Mouse (Mus musculus) MEL (cell line): Measurements from ENCODE around the gene Gorasp2. TPM values are rescaled to one million over a fixed set of nuclear protein-coding genes. Genes with fewer than 3 reads are reported as not detected.

Experiments
- DNase-seq: peaks from one replicate; pipeline ENCODE4 v3.0.0; 2011; ENCODE audit warnings: low read depth, low spot score
- H3K27ac ChIP-seq: 2 replicates; pipeline ENCODE4 v1.5.1; 2012; ENCODE audit warnings: low read depth, mild to moderate bottlenecking, control low read depth, low read length, moderate library complexity; ENCODE audit not compliant: control insufficient read depth
- H3K27me3 ChIP-seq, 2 experiments: fragments of 150-350 bp in 1 of 2; sonication (generic) in 1 of 2; 2 replicates each; pipeline ENCODE4 v1.6.1; 2012; ENCODE audit warnings: low read length in 2 of 2, mild to moderate bottlenecking in 2 of 2, improper control_type of control experiment in 1 of 2, moderate library complexity in 1 of 2; ENCODE audit not compliant: insufficient read depth in 2 of 2, control insufficient read depth in 1 of 2
- H3K36me3 ChIP-seq, 2 experiments: 2 replicates each; pipeline ENCODE4 v1.6.1; 2012 to 2014; ENCODE audit warnings: low read length in 2 of 2, improper control_type of control experiment in 1 of 2, inconsistent platforms in 1 of 2, mild to moderate bottlenecking in 1 of 2; ENCODE audit not compliant: insufficient read depth in 2 of 2, control insufficient read depth in 1 of 2
- H3K4me1 ChIP-seq, 2 experiments: fragments of 150-350 bp in 1 of 2; sonication (generic) in 1 of 2; 2 replicates each; pipeline ENCODE4 v1.6.1; 2012; ENCODE audit warnings: low read length in 2 of 2, improper control_type of control experiment in 1 of 2, mild to moderate bottlenecking in 1 of 2; ENCODE audit not compliant: insufficient read depth in 2 of 2, control insufficient read depth in 1 of 2
- H3K4me3 ChIP-seq, 2 experiments: fragments of 150-350 bp in 1 of 2; sonication (generic) in 1 of 2; 2 replicates each; pipeline ENCODE4 v1.5.1; 2012; ENCODE audit warnings: low read depth in 2 of 2, low read length in 2 of 2, mild to moderate bottlenecking in 2 of 2, moderate library complexity in 2 of 2, control low read depth in 1 of 2, improper control_type of control experiment in 1 of 2; ENCODE audit not compliant: control insufficient read depth in 1 of 2, insufficient read depth in 1 of 2
- H3K79me2 ChIP-seq: 2 replicates; pipeline ENCODE4 v1.6.1; 2012; ENCODE audit warnings: mild to moderate bottlenecking, low read length, moderate library complexity; ENCODE audit not compliant: control insufficient read depth, poor library complexity, insufficient read depth
- H3K9ac ChIP-seq: 2 replicates; pipeline ENCODE4 v1.6.1; 2012; ENCODE audit warnings: low read depth, mild to moderate bottlenecking, control low read depth, low read length, moderate library complexity; ENCODE audit not compliant: control insufficient read depth, poor library complexity, severe bottlenecking
- H3K9me3 ChIP-seq: fragments of 150-350 bp; sonication (generic); replicated peaks from 2 replicates; pipeline ENCODE4 v1.6.1; 2012; ENCODE audit warnings: mild to moderate bottlenecking, low read length, improper control_type of control experiment, moderate library complexity; ENCODE audit not compliant: insufficient read depth
- BHLHE40 ChIP-seq: IDR thresholded peaks from 2 replicates; pipeline ENCODE4 v1.6.1; 2012; ENCODE audit warnings: low read depth, mild to moderate bottlenecking, inconsistent platforms, low read length, improper control_type of control experiment, borderline replicate concordance
- CHD2 ChIP-seq: IDR thresholded peaks from 2 replicates; pipeline ENCODE4 v1.6.1; 2011; ENCODE audit warnings: low read length, improper control_type of control experiment
- CTCF ChIP-seq, 3 experiments: IDR thresholded peaks in 2 of 3; conservative IDR thresholded peaks in 1 of 3; 2 replicates each; pipeline ENCODE4 v1.5.1; 2011 to 2012; ENCODE audit warnings: low read length in 3 of 3, low read depth in 2 of 3, mild to moderate bottlenecking in 2 of 3, improper control_type of control experiment in 1 of 3, inconsistent platforms in 1 of 3, mixed read lengths in 1 of 3, moderate library complexity in 1 of 3; ENCODE audit not compliant: control insufficient read depth in 1 of 3, insufficient read depth in 1 of 3, poor library complexity in 1 of 3, severe bottlenecking in 1 of 3
- HCFC1 ChIP-seq: IDR thresholded peaks from 2 replicates; pipeline ENCODE4 v1.6.1; 2012; ENCODE audit warnings: low read depth, mild to moderate bottlenecking, inconsistent platforms, low read length, improper control_type of control experiment, moderate library complexity
- JUND ChIP-seq: IDR thresholded peaks from 2 replicates; pipeline ENCODE4 v1.6.1; 2011; ENCODE audit warnings: low read depth, mild to moderate bottlenecking, improper control_type of control experiment, low read length
- KAT2A ChIP-seq: conservative IDR thresholded peaks from 2 replicates; pipeline ENCODE4 v1.6.1; 2012; ENCODE audit warnings: low read depth, low read length, improper control_type of control experiment, inconsistent platforms
- MXI1 ChIP-seq: IDR thresholded peaks from 2 replicates; pipeline ENCODE4 v1.6.1; 2011; ENCODE audit warnings: mild to moderate bottlenecking, low read depth, low read length, improper control_type of control experiment
- POLR2A ChIP-seq, 2 experiments: IDR thresholded peaks; 2 replicates each; pipeline ENCODE4 v1.6.1; 2011 to 2012; ENCODE audit warnings: low read length in 2 of 2, mild to moderate bottlenecking in 2 of 2, control low read depth in 1 of 2, improper control_type of control experiment in 1 of 2, low read depth in 1 of 2, moderate library complexity in 1 of 2; ENCODE audit not compliant: control insufficient read depth in 1 of 2, insufficient read depth in 1 of 2, poor library complexity in 1 of 2
- UBTF ChIP-seq: IDR thresholded peaks from 2 replicates; pipeline ENCODE4 v1.6.1; 2012; ENCODE audit warnings: low read depth, mild to moderate bottlenecking, inconsistent platforms, low read length, improper control_type of control experiment, moderate library complexity, borderline replicate concordance; ENCODE audit not compliant: insufficient read depth
- ZKSCAN1 ChIP-seq: IDR thresholded peaks from 2 replicates; pipeline ENCODE4 v1.6.1; 2012; ENCODE audit warnings: low read depth, mild to moderate bottlenecking, inconsistent platforms, low read length, improper control_type of control experiment, moderate library complexity
- ZMIZ1 ChIP-seq: IDR thresholded peaks from 2 replicates; pipeline ENCODE4 v1.6.1; 2012; ENCODE audit warnings: low read depth, mild to moderate bottlenecking, inconsistent platforms, low read length, improper control_type of control experiment, moderate library complexity
- polyA plus RNA-seq, 2 experiments: library from polyadenylated mRNA; stranded (reverse) in 1 of 2; unstranded in 1 of 2; fragments of >175 nt in 1 of 2; fragments of >200 nt in 1 of 2; gene quantifications; 2 replicates each; pipeline versions ENCODE4 v1.2.1 to v1.2.4; 2012; ENCODE audit warnings: low replicate concordance in 2 of 2, low read depth in 1 of 2; ENCODE audit not compliant: insufficient read length in 2 of 2, insufficient read depth in 1 of 2, missing spikeins in 1 of 2
- total RNA-seq: library from RNA; depleted of rRNA; stranded (reverse); fragments of 300-350 nt; gene quantifications from 2 replicates; pipeline ENCODE4 v1.2.3, GENCODE M21; 2012

Gorasp2 gene
- total and polyA plus RNA-seq, 3 experiments, result 81.8 to 132 (median 124) TPM

- DNase-seq, result no peak
- H3K9ac ChIP-seq, result no peak overlapping the region
- H3K27me3 ChIP-seq, result no peaks in the 10 kb centered on the region; a peak in 1 of 4 replicates
- H3K4me1 ChIP-seq, result no peaks in the 10 kb centered on the region
- H3K4me3 ChIP-seq, result no peak overlapping the region
- H3K27ac ChIP-seq, result no peak overlapping the region
- no peaks in the 10 kb centered on the region for H3K36me3 ChIP-seq
- TF ChIP-seq ZKSCAN1, result no peak
- no peak for TF ChIP-seq UBTF
- TF ChIP-seq MXI1, result no peak
- no peak for TF ChIP-seq HCFC1
- H3K9me3 ChIP-seq, result no peaks in the 10 kb centered on the region
- no peaks in the 10 kb centered on the region for H3K79me2 ChIP-seq
Measured at GRCm38 (mm10) chr2:70631321-70631720, 30.1 kb upstream of the Gorasp2 start.

DNA sequence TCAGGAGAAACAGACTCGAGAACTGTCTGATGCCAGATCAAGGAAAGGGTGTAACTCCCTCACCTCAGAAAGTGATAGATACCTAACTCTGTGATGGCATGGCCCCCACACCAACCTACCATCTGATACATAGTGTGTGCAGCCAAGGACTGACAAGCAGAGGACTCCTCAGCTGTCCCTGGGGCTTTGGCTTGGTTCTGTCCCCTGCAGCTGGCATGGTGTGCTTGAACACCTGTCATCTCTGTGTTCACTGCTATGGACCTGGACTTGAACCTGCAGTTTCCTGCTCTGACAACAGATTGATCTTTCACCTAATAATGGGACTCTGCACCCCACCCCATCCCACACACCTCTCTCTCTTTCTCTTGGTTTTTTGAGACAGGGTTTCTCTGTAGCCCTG, 29.0 kb upstream of the Gorasp2 start:
- DNase-seq, result no peak
- H3K27ac ChIP-seq, result no peak overlapping the region
- H3K27me3 ChIP-seq, result no peaks in the 10 kb centered on the region; a peak in 1 of 4 replicates
- H3K9me3 ChIP-seq, result no peaks in the 10 kb centered on the region
- H3K9ac ChIP-seq, result no peak overlapping the region
- TF ChIP-seq POLR2A (IDR thresholded peaks at IDR 0.05; ENCODE audit: control insufficient read depth in 1 of 2, insufficient read depth in 1 of 2, low read depth in 1 of 2, low read length in 2 of 2, poor library complexity in 1 of 2), result no peak
- H3K4me3 ChIP-seq, result no peak overlapping the region
- H3K4me1 ChIP-seq, result no peaks in the 10 kb centered on the region
- no peaks in the 10 kb centered on the region for H3K79me2 ChIP-seq
- H3K36me3 ChIP-seq, result no peaks in the 10 kb centered on the region

GRCm38 (mm10) chr2:70634028-70634690, 27.2 kb upstream of the Gorasp2 start:
- Histone ChIP-seq H3K4me3 (no peak overlapping the region), H3K9ac (no peak overlapping the region), H3K36me3 (no peaks in the 10 kb centered on the region), H3K9me3 (no peaks in the 10 kb centered on the region), H3K27me3 (no peaks in the 10 kb centered on the region; a peak in 1 of 4 replicates), H3K79me2 (no peaks in the 10 kb centered on the region), H3K4me1 (no peaks in the 10 kb centered on the region), H3K27ac (no peak overlapping the region)
- no peak for DNase-seq
- TF ChIP-seq KAT2A (no peak), CHD2 (no peak), JUND (no peak), CTCF (IDR thresholded peaks at IDR 0.05 in 2 of 3, conservative IDR thresholded peaks at IDR 0.05 in 1 of 3; ENCODE audit: control insufficient read depth in 1 of 3, insufficient read depth in 1 of 3, low read depth in 2 of 3, low read length in 3 of 3, poor library complexity in 1 of 3, severe bottlenecking in 1 of 3) (no peak), ZMIZ1 (no peak), BHLHE40 (no peak)
